Mouse (Mus musculus): Measurements from ENCODE around the gene Gprc6a. TPM values are rescaled to one million over a fixed set of nuclear protein-coding genes. Genes with fewer than 3 reads are reported as not detected.

The Gprc6a gene
- total RNA-seq (2021): not detected
- long read RNA-seq, experiment 1: 0 reads
- long read RNA-seq, experiment 2: 0 reads

- DNase-seq: no peak
- intact Hi-C loops (cut with DNase I): no loop called here
Observed at GRCm38 (mm10) chr10:51631411-51632136, at the start of gene Gprc6a. Gene Gprc6a, minus strand, starts transcription at chr10:51631461.

DNA sequence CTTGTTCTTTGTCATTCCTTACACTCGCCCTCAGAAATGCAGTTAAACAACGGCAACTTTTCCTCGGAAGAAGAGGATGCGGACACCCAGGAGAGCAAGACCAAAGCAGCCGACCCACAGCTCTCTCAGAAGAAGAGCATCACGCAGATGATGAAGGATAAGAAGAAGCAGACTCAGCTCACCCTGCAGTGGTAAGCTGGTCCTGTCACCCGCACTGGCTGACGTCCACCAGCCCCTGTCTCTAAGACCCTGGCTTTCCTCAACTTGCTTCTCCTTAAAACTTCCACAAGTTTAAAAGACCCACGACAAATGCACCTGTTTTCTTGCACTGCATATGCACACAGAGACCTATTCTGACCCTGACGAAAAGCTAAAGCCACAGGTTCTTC lies 47.0 kb upstream of the Gprc6a start:
- no peak for DNase-seq
- intact Hi-C loops (cut with DNase I): no loop called here

- peak in 1 of 2 experiments; percentile 1 for DNase-seq
- intact Hi-C loops (cut with DNase I): no loop called here
Observed at GRCm38 (mm10) chr10:51677548-51678250, 46.4 kb upstream of the Gprc6a start, which contains the start of gene Rfx6. Gene Rfx6, plus strand, starts transcription at chr10:51677756.

DNA sequence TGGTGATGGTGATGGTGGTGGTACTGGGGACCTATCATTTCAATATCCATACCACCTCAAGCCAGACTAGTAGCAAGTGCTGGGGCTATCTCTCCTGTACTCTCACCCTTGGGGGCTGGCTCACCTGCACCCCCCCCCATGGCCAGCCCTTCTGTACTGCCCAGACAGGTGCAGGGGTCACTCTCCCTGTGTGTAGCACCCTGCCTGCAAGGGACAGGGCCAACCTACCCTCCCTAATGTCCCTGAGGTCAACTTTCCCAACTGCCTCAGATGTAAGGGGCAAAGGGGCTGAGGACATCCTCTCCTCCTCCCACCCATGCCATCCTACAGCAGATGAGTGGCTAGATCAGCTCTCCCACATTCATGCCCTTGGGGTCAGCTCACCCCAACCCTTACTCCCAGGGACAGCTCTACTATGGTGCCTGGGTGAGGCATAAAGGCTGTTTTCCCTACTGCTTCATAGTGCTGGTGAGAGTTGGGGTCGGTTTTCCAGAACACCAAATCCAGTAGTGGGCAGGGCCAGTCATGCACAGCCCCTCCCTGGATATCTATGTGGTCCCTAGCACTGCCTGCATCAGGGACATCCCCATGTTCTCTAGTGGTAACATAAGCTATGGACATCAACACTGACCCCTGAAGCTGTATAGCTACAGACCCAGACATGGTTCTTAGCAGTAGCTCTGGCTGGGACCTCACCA lies 41.0 kb upstream of the Gprc6a start:
- intact Hi-C loops (cut with DNase I): no loop called here
- no peak for DNase-seq

DNA sequence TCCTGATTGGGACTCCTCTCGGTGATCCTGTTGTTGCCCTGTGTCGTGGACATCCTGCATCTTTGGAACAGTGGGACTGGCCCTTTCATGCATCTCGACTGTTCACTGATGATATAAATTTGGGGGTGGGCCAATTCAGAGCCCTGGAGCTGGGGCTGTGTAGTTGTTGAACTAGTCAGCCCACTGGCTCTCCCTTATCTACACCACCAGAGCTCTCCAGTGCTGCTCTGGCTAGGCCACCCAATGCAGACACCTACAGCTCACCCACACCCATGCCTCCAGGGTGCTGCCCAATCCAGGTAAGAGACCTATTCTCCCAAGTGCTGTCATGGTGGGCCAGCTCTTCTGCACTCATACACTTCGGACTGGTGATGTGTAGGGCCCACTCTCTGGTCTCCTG lies 40.3 kb upstream of the Gprc6a start:
- no peak for DNase-seq
- intact Hi-C loops (cut with DNase I): no loop called here

DNA sequence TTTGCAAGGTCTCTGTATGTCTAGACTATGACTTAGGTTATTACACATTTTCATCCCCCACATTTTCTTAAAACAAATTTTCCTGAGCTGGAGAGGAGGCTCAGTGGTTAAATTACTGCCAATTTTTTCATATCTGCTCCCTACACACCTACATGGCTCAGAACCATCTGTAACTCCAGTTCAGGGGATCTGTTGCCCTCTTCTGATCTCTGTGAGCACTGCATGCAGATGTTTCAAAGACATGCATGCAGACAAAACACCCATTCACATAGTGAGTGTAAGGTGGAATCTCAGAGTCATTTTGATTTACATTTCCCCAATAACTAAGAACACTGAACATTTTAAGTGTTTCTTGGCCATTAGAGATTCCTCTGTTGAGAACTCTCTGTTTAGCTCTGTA lies 38.1 kb upstream of the Gprc6a start:
- DNase-seq: no peak
- intact Hi-C loops (cut with DNase I): no loop called here

DNA sequence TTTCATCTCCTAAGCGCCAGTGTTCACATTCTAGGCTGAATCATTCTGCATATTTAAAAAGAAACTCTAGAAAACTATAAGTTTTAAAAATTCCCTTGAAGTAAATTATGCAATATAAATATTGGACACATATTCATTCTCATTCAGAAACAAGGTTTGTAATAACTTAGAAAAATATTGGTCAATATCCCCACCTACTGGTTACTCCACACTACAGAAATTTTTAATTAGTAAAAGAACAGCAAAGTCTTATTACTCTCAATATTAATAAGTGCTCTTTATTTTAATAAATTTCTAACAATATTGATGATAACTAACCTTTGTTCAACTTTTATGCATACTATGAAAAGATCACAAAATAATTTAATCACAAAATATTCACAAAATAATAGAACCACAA lies 26.1 kb upstream of the Gprc6a start:
- DNase-seq: no peak
- intact Hi-C loops (cut with DNase I): loop anchor here (5.0 kb wide), 1 partner anchor 60 kb away; no protein-coding TSS in a partner anchor

DNA sequence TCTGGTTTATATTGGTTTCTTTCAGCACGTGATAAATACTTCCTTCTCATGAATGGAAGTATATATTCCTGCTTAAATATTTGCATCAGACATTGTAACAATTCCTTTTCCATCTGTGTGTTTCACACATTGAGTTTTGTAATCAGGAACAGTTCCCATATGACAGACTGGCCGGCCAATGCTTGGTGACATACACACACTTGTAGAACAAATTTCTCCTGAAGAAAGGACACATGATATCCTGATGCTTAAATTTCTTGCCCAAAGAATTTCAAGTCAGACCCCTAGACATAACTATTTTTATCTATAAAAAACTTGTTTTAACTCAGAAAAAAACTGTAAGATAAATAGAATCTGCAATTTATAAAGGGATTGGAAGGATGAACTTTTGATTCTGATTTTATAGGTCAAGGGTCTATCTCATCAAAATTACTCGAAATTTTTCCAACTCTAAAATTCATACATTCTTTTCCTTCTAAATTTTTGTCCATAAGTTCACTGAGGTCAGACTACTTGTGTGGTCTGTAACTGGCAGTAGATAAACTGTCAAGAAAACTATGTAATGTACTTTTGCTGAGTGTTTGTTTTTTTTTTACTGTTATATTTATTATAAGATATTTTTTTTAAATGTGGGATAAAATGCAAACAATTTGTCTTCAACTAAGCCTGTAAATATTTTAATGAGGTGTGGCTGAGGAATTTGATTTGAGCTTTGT lies 18.4 kb upstream of the Gprc6a start:
- no peak for DNase-seq

GRCm38 (mm10) chr10:51621193-51621592 lies 10.1 kb downstream of the Gprc6a start:
- DNase-seq: no peak

More for the DNA sequence above, 18.4 kb upstream of the Gprc6a start:
- intact Hi-C loops (cut with DNase I): no loop called here

GRCm38 (mm10) chr10:51620126-51620525 lies 11.1 kb downstream of the Gprc6a start:
- intact Hi-C loops (cut with DNase I): no loop called here
- DNase-seq: no peak

More at GRCm38 (mm10) chr10:51621193-51621592, 10.1 kb downstream of the Gprc6a start:
- intact Hi-C loops (cut with DNase I): no loop called here

- DNase-seq: no peak
- intact Hi-C loops (cut with DNase I): no loop called here
Observed at GRCm38 (mm10) chr10:51618538-51618937, 12.7 kb downstream of the Gprc6a start.

DNA sequence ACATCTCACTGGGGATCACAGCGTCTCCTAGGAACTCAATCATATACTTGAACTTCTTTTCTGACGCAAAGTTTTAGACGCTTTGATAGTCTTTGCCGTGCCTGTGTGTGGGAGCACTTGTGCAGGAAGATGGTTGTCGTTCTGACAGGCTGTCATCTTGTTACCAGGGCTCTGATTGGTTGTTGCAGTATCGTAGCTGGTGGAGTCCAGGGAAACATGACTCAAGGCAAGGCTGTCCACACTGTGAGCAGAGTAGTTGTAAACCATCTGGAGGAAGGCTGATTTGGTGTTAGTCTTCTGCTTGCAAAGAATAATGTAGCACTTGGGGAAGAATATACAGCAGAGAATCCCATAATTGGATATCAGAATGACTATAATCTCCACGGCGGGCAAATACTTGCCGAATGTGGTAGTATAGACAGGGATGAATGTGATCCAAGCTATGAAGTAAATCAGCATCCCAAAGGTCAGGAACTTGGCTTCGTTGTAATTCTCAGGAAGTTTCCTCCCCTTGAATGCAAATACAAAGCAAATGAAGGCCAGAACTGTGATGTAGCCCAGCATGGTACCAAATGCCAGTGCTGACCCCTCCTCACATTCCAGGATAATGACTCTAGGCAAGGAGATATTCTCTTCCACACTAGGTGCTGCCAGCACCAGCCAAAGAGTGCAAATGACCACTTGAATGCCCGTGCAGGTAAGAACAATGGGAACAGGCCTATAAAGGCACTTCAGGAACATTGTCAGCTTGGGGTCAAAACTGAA lies 16.3 kb downstream of the Gprc6a start:
- intact Hi-C loops (cut with DNase I): no loop called here
- no peak for DNase-seq

- intact Hi-C loops (cut with DNase I): no loop called here
- DNase-seq: no peak
Observed at GRCm38 (mm10) chr10:51613421-51613820, 17.8 kb downstream of the Gprc6a start.

GRCm38 (mm10) chr10:51611969-51612682 lies 19.1 kb downstream of the Gprc6a start:
- intact Hi-C loops (cut with DNase I): no loop called here
- DNase-seq: no peak

DNA sequence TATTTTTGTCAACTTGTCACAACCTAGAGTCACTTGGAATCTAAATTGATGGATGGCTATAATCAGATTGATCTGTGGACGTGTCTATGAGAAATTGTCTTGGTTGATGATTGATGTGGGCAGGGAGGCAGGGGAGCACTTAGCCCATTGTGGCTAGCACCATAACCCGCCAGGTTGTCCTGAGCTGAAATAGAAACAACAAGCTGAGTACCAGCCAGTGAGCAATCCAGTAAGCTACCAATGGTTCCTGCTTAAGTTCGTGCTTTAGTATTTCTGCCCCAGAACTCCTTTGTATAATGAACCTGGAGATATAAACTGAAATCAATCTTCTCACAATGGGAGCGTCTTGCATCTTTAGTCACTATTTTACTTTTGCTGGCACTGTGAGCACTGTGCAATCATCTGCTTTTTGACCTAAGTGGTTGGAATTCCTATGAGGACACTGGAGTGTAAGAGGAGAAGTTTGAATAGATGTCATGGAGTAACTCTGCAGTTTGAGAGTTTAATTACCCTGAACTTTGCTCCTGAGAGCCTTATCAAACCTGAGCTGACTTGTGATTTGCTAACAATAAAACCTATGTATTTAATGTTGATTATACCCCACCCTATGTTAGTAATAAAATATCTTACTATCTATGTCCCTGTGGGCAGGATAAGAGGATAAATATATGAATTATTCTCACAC lies 21.4 kb downstream of the Gprc6a start:
- intact Hi-C loops (cut with DNase I): no loop called here
- no peak for DNase-seq

DNA sequence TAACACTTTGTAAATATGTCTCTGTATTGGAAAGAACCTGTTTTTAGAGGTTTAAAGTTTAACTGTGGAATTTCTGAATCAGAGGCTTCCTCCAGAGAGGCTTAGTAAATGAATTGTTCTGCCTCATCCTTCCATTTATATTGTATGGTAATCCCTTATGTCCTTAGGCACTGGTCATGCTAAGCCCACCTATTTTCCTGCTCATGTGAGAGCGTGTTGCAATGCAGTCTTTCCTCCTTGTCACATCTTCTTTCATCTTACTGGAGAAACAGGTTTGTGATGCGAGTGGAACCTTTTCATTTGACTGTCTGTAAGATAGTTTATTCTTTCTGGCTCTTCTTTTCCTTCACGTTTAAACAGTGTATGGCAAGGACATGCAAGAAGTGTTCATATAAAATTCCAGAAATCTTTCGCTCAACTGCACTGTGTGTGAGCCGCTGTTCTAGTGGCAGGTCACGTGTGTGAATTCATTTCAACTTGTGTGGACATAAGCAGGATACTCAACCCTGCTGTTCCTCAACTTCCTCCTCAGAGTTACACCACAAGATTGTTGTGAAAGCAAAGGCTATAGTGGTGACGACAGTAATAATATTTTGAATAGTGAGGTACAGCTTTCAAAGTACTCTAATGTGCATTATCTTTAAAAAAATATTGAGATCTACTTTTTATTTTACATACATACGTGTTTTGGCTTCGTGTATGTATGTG lies 34.2 kb downstream of the Gprc6a start:
- intact Hi-C loops (cut with DNase I): loop anchor here (5.0 kb wide), 1 partner anchor 60 kb away; no protein-coding TSS in a partner anchor
- no peak for DNase-seq

DNA sequence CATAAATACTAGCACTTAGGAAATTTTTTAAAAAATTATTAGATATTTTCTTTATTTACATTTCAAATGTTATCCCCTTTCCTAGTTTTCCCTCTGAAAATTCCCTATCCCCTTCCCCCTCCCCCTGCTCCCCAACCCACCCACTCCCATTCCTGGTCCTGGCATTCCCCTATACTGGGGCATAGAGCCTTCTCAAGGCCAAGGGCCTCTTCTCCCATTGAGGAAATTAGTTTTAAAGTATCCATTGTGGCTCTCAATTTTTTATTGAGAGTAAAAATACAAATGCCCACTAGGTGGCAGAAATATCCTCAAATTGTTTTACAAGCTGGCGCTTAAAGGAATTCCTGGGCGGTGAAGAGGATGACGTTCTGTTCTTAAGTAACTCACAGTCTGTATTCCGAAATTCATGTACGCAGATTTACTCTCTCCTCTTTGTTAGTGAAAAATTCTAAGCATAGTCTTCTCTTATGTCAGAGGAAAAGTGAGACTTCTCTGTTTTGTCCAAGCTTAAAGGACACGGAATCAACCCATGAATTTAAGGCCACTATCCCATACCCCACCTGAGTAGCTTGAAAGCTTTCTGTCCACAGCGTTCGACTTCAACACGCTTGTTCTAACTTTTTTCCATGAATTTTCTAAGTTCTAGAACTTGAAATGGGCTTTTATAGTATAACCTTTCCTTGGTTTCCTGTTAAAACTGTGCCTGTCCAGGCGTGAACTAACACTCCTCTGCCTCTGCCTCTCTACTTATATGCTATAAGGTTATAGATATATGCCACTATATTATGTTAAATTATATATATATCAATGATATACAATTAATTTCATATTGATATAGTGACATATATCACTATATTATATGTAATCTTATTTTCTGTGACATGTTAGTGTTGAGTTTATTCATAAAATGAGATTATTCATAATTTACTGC lies 36.0 kb downstream of the Gprc6a start:
- intact Hi-C loops (cut with DNase I): loop anchor here (5.0 kb wide), 1 partner anchor 62 kb away; no protein-coding TSS in a partner anchor
- DNase-seq: peak in 1 of 2 experiments; percentile 22

Measured in heart, postnatal 14 days (tissue).